Mouse (Mus musculus): ENCODE results near the gene Fam174a. TPM values are rescaled to one million over a fixed set of nuclear protein-coding genes. Genes with fewer than 3 reads are reported as not detected.

The Fam174a gene
- polyA plus RNA-seq (2012; rRNA removed; ENCODE audit: low replicate concordance), result 12.4 and 21.8 TPM in 2 replicates

DNA sequence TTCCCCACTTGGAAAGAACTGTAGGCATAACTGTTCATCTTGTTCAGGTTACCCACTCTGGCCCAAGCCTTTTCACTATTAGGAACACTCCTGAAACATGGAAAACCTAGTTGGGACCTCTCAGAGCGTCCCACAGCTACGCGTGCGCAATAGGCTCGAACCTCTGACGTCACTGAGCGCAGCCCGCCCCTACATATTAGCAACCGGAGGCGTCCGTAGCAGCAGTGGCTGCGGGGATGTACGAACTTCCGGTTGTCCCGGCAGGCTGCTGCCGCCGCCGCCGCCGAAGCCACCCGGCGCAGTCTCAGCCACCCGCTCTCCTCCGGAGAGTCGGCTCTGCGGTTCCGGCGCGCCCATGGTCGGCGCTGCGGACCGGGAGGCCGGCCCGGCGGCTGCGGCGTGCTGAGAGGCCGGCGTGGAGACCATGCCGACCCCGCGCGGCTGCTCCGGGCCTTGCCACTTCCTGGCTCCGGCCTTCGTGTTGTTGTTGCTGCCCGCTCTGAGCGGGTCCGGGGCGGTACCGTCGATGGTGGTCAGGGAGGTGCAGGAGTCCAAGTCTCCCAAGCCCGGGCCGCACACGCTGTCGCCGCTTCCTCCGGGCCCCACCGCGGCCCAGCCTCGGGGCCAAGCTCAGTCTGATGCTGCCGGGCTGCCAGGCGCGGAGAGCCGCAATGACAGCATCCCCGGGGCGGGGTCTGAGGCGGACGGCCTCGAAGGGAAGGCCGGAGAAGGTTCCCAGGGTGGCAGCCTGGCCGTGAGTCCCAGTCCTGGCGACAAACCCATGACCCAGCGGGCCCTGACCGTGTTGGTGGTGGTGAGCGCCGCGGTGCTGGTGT, at the start of gene Fam174a:
Gene Fam174a, plus strand, starts transcription at position 231 of the 836 bp plus-strand sequence.

